In the genomic region with DNA sequence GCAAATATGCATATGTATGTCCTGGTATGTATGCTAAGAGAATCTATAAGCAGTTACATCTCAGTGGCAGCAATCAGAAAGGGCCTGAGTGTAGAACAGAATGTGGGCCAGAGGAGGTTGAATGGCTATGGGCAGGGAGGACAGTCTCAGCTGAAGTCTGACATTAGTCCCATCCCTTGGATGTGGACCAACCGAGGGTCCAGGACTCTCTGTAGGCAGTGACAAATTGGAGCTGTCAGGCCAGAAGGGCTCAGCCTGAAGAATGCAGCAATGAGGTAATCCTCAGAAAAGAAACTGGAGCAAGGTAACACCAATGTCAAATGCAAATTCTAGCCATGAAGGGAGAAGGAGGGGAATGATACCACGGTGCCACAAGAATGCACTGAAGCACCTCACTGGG, we compare ENCODE assay signal across 27 mouse cellular contexts.
"Had no signal": no experiment of that assay in that cellular context is flagged by ENCODE, and none has a peak within 500 bp of the region (broad histone marks: within the 10 kb centered on the region; RNA-seq: fewer than 3 reads in every experiment).

No protein-coding gene starts in this region.

- H3K36me3 ChIP-seq: heart, embryonic 12.5 days; hindbrain, embryonic 10.5 days; hindbrain, embryonic 12.5 days; intestine, embryonic 15.5 days; kidney, embryonic 15.5 days; limb, embryonic 10.5 days; limb, embryonic 12.5 days; liver, embryonic 13.5 days; liver, embryonic 15.5 days had no signal

- H3K27ac ChIP-seq: gastrocnemius, adult 2 months; heart, adult 2 months; hindbrain, embryonic 10.5 days; hindbrain, embryonic 12.5 days; hindbrain, embryonic 15.5 days; intestine, embryonic 15.5 days; kidney, embryonic 15.5 days; kidney, postnatal 0 days; layer of hippocampus, adult 2 months; left cerebral cortex, adult 2 months; limb, embryonic 10.5 days; limb, embryonic 12.5 days; liver, embryonic 13.5 days; liver, embryonic 15.5 days had no signal

- H3K4me2 ChIP-seq: heart, embryonic 12.5 days; hindbrain, embryonic 12.5 days; hindbrain, embryonic 15.5 days; intestine, embryonic 15.5 days; kidney, embryonic 15.5 days; limb, embryonic 12.5 days; liver, embryonic 11.5 days; liver, embryonic 13.5 days; liver, embryonic 15.5 days had no signal

- H3K4me3 ChIP-seq: gastrocnemius, adult 2 months; heart, adult 2 months; heart, embryonic 12.5 days; hindbrain, embryonic 10.5 days; hindbrain, embryonic 12.5 days; hindbrain, embryonic 15.5 days; intestine, embryonic 15.5 days; kidney, embryonic 15.5 days; layer of hippocampus, adult 2 months; left cerebral cortex, adult 2 months; limb, embryonic 10.5 days; limb, embryonic 12.5 days; liver, embryonic 13.5 days; liver, embryonic 15.5 days had no signal

- H3K27me3 ChIP-seq: heart, embryonic 12.5 days; hindbrain, embryonic 12.5 days; hindbrain, embryonic 15.5 days; intestine, embryonic 15.5 days; kidney, embryonic 15.5 days; limb, embryonic 12.5 days; liver, embryonic 15.5 days had no signal

- DNase-seq: gastrocnemius, adult 2 months; gastrocnemius, postnatal 10 days; gastrocnemius, postnatal 25 days; heart, adult 2 months; heart, postnatal 10 days; heart, postnatal 4 days; kidney, adult 18-20 months; kidney, adult 8-10 months; kidney, postnatal 25 days; kidney, postnatal 4 days; liver; liver, embryonic 13.5 days had no signal

- ATAC-seq: inflammation-experienced regulatory T-cells, adult 6 months; intestine, embryonic 15.5 days; intestine, postnatal 0 days had no signal

- H3K4me1 ChIP-seq: heart, embryonic 12.5 days; hindbrain, embryonic 10.5 days; hindbrain, embryonic 12.5 days; hindbrain, embryonic 15.5 days; intestine, embryonic 15.5 days; kidney, embryonic 15.5 days; limb, embryonic 10.5 days; limb, embryonic 12.5 days; liver, embryonic 13.5 days; liver, embryonic 15.5 days had no signal

- H3K9ac ChIP-seq: heart, embryonic 12.5 days; hindbrain, embryonic 12.5 days; hindbrain, embryonic 15.5 days; intestine, embryonic 15.5 days; kidney, embryonic 15.5 days; limb, embryonic 12.5 days; liver, embryonic 13.5 days; liver, embryonic 15.5 days had no signal

- H3K9me3 ChIP-seq: hindbrain, embryonic 10.5 days; hindbrain, embryonic 12.5 days; hindbrain, embryonic 15.5 days; intestine, embryonic 15.5 days; kidney, embryonic 15.5 days; limb, embryonic 10.5 days; liver, embryonic 13.5 days; liver, embryonic 15.5 days had no signal
